Mouse (Mus musculus): Measurements from ENCODE around the gene Ghrhr.

DNA sequence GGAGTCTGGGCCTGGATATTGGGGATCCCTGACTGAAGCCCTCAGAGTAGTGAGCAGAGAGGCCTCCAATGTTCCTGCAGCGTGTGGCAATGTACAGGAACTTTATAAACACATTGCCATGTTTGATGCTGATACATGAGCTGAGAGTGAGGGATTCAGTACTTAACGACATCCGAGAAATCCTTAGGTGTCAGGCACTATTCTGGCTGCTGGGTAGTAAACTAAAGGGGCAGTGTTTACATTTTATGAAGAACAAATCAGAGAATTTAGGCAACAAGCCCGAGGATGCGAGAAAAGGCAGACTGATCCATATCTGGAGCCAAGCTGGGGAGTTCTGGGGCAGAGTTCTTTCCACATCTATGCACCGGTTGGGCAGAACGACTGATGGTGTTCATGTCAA, 20.5 kb upstream of the Ghrhr start:
- TF ChIP-seq CTCF (IDR thresholded peaks at IDR 0.05) (no peak), EP300 (IDR thresholded peaks at IDR 0.05) (no peak; the same call in 1 of the 2 replicates)
